Mouse (Mus musculus): Measurements from ENCODE around the gene Frk.
"Not testable (repeated sequence)": the region's sequence is repeated elsewhere in the genome, so short reads cannot be mapped to it uniquely, and the experiment has no call there.

The Frk gene

DNA sequence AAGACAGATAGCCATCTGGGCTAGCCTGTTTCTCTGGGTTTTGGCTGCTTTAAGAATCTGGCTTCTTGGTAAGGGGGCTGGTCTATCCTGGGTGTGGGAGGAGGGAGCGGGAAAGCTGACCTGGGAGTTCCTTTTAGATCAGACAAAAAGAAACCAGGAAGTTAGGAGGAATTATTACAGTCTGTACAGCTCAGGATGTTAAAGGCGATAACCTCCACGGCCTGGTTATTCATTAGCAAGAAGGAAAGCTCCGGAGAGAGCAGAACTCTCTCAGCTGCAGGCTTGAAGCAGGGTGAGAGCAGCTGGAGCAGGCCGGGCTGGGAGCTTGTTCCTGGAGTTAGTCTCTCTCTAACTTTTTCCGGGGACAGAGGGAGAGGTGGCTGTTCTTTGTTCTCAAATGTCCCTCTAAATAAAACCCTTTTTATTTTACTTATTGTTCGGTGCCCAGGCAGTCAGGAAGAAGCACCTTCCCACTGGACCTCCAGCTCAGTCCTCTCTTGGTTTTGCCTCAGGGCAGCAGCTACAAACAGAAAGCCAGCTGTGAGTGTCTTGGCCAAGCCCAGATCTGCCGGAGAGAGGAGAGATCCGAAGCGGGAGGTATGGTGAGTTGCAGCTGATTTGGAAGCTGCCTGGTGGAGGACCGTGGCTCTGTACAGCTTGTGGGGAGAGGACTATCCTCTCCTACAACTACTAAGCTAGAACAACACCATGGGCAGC, at the start of gene Frk:
Gene Frk (plus strand): TSS at position 103 of the 717 bp plus-strand sequence.
- in situ Hi-C loops (cut with MboI; ENCODE audit: low pct_unique_long_range_greater_than_20kb in 1 of 2, low sequenced_read_pairs in 2 of 2, unreplicated experiment in 1 of 2), result no loop called here

DNA sequence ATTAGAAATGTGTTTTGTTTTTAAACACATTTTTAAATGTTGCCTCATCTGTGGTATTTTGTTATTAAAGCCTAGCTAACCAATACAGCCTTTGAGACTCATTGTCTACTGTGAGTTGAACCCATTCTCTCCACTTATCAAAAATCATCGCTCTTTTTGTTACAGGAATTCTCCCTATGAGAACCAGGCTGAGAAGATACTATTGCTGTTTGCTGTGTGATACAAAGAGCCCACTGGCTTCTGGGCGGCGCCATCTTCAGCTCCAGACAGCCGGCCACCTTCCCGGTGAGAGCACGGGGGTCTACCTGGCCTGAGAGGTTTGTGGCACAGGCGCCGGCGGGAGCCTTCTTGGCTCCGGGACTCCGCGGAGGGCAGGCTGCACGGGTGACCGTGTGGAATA, 49.0 kb upstream of the Frk start:
- in situ Hi-C loops (cut with MboI; ENCODE audit: low pct_unique_long_range_greater_than_20kb in 1 of 2, low sequenced_read_pairs in 2 of 2, unreplicated experiment in 1 of 2), result not testable (repeated sequence)

DNA sequence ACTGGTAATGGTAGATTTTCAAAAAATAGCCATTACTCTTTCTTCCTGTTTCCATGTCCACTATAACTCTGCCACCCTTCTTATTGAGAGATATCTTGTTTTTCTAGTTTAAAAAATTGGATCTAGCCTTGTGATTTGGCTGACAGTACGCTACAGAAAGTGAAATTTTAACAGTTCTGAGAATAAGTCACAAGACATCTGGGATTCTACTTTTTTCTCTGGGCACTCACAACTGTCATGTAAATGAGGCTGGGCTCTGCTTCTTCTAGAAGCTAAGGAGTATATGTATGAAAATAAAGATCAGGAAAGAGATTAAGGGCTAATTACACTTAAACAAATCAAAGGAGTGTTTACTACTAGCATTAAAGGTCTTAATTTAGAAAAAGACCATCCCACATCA, 33.7 kb upstream of the Frk start:
- in situ Hi-C loops (cut with MboI; ENCODE audit: low pct_unique_long_range_greater_than_20kb in 1 of 2, low sequenced_read_pairs in 2 of 2, unreplicated experiment in 1 of 2), result no loop called here

DNA sequence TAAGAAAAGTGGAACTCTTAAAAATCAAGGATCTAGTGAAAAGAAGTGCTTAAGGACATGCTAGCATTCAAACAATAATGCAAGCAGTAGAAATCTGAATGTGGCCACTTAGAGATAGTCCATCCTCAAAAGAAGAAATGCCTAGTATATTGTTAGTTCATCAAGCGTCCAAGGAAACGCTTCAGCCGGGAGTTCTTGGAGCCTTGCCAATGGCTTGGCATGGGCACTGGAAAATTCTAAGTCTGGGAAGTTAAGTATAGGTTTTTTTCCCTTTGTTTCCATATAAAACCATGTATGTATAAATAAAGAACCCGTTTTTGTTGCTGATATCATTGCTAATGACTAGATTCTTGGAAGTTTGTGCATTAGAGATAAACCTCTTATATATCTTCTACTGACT, 21.7 kb upstream of the Frk start:
- in situ Hi-C loops (cut with MboI; ENCODE audit: low pct_unique_long_range_greater_than_20kb in 1 of 2, low sequenced_read_pairs in 2 of 2, unreplicated experiment in 1 of 2), result no loop called here

DNA sequence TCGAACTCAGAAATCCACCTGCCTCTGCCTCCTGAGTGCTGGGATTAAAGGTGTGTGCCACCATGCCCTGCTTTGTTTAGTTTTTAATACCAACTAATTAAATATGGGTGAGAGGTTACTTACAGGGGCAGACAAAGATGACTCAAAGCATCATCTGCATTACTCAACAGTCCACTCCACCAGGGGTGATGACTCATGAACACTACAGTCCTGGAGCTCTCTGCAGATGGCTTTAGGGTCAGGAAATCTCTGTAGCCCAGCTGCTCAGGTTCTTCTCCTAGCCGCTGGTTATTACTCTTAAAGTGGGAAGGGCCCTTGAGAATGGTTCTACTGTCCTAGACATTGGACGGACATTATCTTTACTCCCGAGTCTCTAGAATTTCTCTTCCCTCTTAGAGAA, 18.9 kb upstream of the Frk start:
- in situ Hi-C loops (cut with MboI; ENCODE audit: low pct_unique_long_range_greater_than_20kb in 1 of 2, low sequenced_read_pairs in 2 of 2, unreplicated experiment in 1 of 2), result no loop called here

DNA sequence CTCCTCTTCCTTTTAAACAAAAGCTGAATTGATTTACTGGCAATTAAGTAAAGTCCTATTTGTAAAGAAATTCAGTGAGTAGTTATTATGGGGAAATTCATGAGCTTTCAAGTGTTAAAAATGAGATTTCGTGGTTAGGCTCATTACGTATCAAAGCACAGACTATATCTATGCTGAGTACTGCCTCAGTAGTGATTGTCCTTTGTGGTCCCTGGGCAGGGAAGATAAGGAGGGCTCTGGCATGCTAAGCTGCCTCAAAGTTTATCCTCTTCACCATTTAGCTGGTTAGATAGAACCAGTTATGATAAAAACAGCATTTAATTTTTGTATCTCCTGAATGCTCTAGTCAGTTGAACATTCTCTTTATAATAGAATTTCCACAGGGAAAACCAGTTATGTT, 14.2 kb upstream of the Frk start:
- in situ Hi-C loops (cut with MboI; ENCODE audit: low pct_unique_long_range_greater_than_20kb in 1 of 2, low sequenced_read_pairs in 2 of 2, unreplicated experiment in 1 of 2), result no loop called here

DNA sequence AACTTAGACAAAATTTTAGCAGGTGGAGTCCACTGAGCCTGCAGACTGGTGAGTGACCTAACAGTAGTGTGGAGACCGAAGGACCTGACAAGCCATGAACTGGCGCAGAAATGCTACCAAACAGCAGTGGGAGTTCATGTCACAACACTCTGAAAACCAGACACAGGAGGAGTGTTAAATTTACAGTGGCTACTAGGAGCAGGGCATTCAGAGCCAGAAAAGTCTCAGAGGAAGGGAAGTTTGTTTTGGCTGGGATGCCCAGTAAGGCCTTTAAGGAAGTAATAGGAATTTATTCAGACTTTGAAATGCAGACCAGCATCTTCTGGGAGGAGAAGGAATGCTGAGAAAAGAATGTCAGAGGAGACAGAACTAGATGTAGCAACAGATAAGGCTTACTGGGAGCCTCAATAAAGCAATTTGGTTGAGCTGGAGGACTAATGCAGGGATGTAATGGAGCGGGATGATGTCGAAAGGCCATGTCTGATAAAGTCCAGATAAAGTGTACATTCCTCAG, 3.2 kb upstream of the Frk start:
- in situ Hi-C loops (cut with MboI; ENCODE audit: low pct_unique_long_range_greater_than_20kb in 1 of 2, low sequenced_read_pairs in 2 of 2, unreplicated experiment in 1 of 2), result no loop called here

DNA sequence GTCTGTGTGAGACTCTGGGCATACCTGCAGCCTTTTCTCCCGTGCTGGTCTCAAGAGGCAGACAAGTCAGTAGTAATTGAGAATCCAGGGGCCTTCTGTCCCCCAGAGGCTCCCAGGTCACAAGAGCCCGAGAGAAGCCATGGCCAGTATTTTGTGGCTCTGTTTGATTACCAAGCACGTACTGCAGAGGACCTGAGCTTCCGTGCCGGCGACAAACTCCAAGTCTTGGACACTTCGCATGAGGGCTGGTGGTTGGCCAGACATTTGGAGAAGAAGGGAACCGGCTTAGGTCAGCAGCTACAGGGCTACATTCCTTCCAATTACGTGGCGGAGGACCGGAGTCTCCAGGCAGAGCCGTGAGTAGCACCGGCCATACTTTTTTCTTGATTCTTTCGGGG, 814 bp downstream of the Frk start:
- in situ Hi-C loops (cut with MboI; ENCODE audit: low pct_unique_long_range_greater_than_20kb in 1 of 2, low sequenced_read_pairs in 2 of 2, unreplicated experiment in 1 of 2), result no loop called here

DNA sequence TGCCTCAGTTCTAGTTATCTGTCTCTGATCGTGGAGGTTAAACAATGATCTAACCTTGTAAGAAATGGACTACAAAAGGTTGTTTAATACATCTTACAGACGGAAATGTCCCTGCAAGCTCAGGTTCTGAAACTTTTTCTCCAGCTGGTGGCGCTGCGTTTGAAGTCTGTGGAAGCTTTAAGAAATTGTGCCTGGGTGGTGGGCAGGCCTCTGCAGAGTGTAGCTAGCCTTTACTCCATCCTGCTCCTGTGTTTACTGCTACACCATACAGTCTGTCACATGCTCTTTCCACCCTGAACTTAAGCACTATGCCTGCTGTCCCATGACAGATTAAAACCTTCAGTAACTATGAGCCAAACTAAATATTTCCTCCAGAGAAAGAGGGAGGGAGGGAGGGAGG, 1.9 kb downstream of the Frk start:
- in situ Hi-C loops (cut with MboI; ENCODE audit: low pct_unique_long_range_greater_than_20kb in 1 of 2, low sequenced_read_pairs in 2 of 2, unreplicated experiment in 1 of 2), result no loop called here

DNA sequence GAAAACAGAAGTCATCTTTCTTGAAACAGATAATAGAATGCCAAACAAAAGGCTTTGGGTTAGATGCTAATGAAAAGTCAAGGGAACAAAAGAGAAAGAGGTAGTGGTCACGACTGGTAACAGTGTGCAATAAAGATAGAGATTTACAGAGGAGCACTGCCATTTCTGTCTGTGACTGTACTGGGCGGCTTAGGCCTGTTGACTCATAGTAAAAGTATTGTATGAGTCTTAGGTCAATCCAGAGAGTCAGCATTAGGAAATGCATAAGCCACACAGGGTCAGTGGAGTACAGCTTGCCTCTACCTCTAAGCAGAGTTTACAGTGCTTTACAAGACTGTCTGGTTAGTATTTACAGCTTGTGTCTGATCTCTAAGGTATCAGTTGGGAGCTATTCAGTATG, 24.6 kb downstream of the Frk start:
- in situ Hi-C loops (cut with MboI; ENCODE audit: low pct_unique_long_range_greater_than_20kb in 1 of 2, low sequenced_read_pairs in 2 of 2, unreplicated experiment in 1 of 2), result no loop called here

DNA sequence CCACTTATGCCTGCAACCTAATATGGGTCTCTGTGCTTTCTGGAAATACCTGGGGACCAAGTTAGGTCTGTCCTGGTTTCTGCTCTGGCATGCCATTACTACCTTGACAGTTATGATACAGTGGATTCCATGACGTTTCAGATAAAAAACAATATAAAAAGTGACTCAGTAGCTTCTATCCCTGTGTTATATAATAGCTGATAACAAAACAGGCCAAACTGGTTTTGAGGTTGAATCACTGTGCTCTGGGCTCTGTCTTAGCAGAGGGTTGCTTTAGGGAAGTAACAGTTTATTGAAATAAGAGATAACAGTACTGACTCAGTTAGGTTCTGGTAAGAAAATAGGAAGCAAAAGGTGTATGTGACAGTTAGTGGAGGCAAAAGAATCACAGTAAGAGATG, 25.4 kb downstream of the Frk start:
- in situ Hi-C loops (cut with MboI; ENCODE audit: low pct_unique_long_range_greater_than_20kb in 1 of 2, low sequenced_read_pairs in 2 of 2, unreplicated experiment in 1 of 2), result no loop called here

DNA sequence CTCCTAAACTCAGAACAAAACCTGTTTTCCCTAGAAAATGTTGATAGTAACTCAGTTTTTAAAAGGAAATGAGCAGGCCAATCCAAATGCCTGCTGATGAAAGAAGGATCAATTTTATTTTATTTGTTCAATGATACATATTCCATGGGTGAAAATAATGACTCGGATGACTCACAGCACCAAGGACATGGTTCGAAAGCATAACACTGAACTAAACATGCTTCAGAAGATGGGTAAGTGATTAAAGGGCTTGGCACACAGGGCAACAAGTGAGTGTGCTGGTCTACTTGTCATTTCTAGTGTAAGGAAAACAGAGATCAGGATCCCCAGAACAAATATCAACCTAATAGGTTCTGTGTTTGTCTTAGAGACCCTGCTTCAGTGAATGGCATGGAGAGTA, 26.1 kb downstream of the Frk start:
- in situ Hi-C loops (cut with MboI; ENCODE audit: low pct_unique_long_range_greater_than_20kb in 1 of 2, low sequenced_read_pairs in 2 of 2, unreplicated experiment in 1 of 2), result no loop called here

DNA sequence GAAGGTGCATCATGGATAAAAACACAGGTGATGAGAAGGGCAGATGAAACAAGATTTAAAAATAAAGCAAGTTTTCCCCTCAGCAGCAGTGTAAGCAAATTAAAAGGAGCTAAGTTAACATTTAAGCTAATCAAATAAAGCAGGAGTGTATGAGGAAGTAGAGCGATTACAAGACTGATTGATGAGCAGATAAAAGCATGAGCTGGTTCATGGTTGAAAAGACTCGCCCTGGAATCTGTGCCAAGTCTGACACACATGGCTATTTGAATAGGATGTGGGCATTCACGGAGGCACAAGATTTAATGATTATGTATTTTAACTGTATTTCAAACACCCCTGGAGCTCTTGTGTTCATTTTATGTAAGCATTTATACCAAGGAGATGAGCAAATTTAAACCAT, 28.0 kb downstream of the Frk start:
- in situ Hi-C loops (cut with MboI; ENCODE audit: low pct_unique_long_range_greater_than_20kb in 1 of 2, low sequenced_read_pairs in 2 of 2, unreplicated experiment in 1 of 2), result no loop called here

DNA sequence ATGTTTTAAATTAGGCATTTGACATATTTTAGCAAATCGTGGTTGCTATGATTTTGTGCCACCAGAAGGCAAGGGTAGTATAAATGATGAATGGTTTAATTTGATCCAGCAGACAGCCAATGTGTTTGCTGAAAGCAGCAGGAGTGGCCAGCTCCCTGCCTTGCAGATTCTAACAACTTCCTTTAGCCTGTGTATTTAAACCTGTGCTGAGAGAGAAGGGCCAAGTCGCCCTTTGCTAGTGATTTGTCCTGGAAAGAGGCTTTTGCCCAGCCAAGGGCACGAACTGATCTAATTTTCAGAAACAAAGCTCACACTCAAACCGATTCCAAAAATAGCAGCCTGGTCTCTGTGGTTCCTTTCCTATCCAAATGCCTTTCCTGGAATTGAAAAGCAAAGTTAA, 29.4 kb downstream of the Frk start:
- in situ Hi-C loops (cut with MboI; ENCODE audit: low pct_unique_long_range_greater_than_20kb in 1 of 2, low sequenced_read_pairs in 2 of 2, unreplicated experiment in 1 of 2), result no loop called here

DNA sequence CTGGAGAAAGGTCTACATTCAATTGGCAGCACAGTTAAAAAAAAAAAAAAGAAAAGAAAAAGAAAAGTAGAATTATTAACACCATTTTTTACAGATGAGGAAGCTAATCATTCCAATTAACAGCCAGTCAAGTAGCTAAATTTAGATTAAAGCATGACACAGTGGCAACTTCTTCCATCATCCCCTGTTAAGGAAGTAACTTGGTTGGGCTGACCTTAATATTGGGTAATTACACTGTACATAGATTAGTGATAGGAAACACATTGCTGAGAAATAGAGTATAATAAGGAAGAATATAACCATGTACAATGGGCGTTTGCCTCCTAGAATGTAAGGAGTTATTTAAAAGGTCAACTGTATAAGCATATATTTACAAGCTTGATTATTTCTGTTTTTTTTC, 42.4 kb downstream of the Frk start:
- in situ Hi-C loops (cut with MboI; ENCODE audit: low pct_unique_long_range_greater_than_20kb in 1 of 2, low sequenced_read_pairs in 2 of 2, unreplicated experiment in 1 of 2), result no loop called here

DNA sequence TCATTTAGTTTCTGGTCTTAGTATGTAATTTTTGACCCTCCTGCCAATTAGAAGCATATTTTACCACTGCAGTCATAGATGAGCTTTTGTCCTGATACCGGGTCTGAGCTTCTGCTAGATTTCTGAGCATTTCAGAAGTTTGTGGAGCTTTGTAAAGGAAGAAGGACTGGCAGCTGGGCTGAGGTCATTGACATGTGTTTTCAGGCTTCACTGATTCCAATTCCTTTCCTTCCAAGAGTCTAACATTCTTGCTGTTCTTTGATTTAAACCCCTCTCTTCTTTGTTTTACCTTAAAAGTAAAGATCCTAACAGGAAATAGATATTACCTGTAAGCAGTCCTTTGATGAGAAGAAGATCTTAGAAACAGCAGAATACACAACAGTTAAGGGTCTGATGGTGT, 48.6 kb downstream of the Frk start:
- in situ Hi-C loops (cut with MboI; ENCODE audit: low pct_unique_long_range_greater_than_20kb in 1 of 2, low sequenced_read_pairs in 2 of 2, unreplicated experiment in 1 of 2), result no loop called here

DNA sequence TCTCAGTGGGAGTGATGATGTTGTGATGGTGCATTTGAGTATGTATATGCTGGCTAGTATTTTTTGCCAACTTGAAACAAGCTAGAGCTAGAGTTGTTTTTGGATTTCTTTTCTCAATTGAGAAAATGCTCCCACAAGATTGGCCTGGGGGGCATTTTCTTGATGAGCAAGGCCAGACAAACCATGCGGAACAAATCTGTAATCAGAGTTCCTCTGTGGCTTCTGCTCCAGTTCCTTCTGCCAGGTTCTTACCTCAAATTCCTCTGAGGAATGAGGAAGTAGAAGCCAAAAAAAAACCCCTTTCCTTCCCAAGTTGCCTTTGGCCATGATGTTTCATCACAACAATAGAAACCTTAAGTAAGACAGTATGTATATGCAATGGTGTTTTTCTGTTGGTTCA, 49.3 kb downstream of the Frk start:
- in situ Hi-C loops (cut with MboI; ENCODE audit: low pct_unique_long_range_greater_than_20kb in 1 of 2, low sequenced_read_pairs in 2 of 2, unreplicated experiment in 1 of 2), result no loop called here

DNA sequence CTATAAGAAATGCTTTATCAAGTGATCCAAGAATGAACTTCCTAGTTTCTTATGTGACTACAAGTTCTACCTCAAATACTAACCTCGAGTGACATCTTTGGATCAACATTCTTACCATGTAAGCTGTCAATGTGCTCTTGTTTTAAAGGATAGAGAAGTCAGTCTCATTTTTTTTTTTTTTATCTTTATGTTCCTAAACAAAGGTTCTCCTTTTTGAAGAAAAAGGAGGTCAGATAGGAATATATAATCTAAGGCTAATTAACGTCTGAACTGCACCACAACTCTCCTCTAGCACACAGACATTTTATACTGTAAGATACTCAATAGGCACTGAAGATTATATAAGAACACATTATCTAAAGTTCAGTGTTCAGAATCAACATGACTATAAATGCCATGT, 57.5 kb downstream of the Frk start:
- in situ Hi-C loops (cut with MboI; ENCODE audit: low pct_unique_long_range_greater_than_20kb in 1 of 2, low sequenced_read_pairs in 2 of 2, unreplicated experiment in 1 of 2), result no loop called here

DNA sequence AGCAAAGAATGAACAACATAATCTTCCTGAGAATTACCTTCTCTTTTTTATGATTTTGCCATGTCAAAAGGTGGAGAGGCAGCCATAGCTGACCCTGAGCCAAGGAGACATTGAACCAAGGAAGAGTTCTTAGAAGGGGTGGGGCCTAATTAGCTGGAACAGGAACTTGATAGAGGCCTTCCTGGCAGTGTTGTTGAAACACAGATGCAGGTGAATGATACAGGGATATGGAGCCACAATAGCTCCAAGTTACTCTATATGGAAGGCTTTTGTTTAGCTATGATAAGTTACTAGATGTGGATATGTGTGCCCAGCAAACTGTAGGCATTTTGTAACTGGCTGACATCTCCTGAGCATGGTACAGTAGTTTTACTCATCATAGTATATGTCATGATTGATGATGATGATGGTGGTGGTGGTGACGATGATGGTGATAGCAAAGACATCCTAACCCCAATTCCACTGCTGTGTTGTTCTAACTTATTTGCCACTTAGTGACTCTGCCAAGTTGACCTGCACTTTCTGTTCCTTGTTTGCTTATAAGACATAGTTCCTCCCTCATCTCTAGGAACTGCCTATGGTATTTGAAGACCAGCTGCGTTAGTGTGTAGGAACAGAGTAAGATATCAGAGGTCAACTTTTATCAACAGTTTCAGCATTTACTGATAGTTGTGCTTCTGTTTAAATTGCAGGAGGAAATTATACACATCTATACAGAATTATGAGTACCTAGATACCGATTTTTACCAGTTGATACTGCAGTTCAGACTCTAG, 58.7 kb downstream of the Frk start:
- in situ Hi-C loops (cut with MboI; ENCODE audit: low pct_unique_long_range_greater_than_20kb in 1 of 2, low sequenced_read_pairs in 2 of 2, unreplicated experiment in 1 of 2), result no loop called here

DNA sequence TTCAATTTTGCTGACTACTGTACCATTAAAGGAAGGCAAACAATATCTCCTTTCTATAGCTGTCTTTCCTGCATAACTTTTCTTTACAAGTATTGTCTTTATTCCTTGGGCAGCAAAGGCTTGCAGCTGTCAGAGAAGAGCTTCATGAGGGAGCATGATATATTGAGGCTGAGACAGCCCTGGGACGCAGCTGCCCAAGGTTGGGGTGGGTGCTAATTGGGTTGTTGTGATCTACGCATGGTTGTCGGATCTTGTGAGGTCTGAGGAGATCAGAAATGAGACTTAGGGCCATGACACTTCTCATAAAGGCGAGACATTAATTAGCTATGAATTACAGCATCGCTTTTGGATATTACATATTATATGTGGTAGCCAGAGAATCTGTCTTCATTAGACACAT, 67.4 kb downstream of the Frk start:
- in situ Hi-C loops (cut with MboI; ENCODE audit: low pct_unique_long_range_greater_than_20kb in 1 of 2, low sequenced_read_pairs in 2 of 2, unreplicated experiment in 1 of 2), result no loop called here
